Mouse (Mus musculus): Measurements from ENCODE around the gene Npm1.

GRCm38 (mm10) chr11:33142801-33143200 is 20.2 kb downstream of the Npm1 start:
- TF ChIP-seq POLR2A (IDR thresholded peaks at IDR 0.05; ENCODE audit: borderline replicate concordance, insufficient read depth, low read length) (no peak), CTCF (IDR thresholded peaks at IDR 0.05; ENCODE audit: borderline replicate concordance, insufficient read depth, low read depth, low read length) (no peak)
